Mouse (Mus musculus): ENCODE measurements around the gene Mier3. TPM values are rescaled to one million over a fixed set of nuclear protein-coding genes. Genes with fewer than 3 reads are reported as not detected.

The Mier3 gene
- total RNA-seq, 2 experiments from 2014 or later: 26.3 to 32.6 TPM

- intact Hi-C loops (cut with DNase I): no loop called here
- DNase-seq (ENCODE audit: low spot score in 2 of 2): no peak
Measured at GRCm38 (mm10) chr13:111755937-111756336, 75.2 kb downstream of the Mier3 start.

DNA sequence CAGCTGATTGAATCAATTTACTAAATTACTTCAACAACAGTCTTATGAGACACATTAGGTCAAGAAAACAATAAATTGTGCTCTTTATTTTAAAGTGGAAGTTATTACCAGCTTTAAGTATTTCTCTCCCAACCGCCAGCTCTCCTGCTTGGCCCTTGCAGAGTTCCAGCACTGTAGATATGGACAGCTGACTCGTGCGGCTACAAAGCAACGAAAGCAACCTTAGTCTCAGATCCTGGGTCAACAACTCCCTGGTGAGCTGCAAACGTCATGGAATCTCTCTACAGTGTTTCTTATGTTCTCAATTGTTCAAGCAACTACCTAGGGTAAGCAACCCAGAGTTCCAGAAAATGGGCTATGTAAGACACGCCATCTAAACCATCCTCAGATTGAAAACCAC lies 76.2 kb downstream of the Mier3 start:
- intact Hi-C loops (cut with DNase I): no loop called here
- DNase-seq (ENCODE audit: low spot score in 2 of 2): no peak

- no peak for DNase-seq (ENCODE audit: low spot score in 2 of 2)
- intact Hi-C loops (cut with DNase I): no loop called here
Measured at GRCm38 (mm10) chr13:111762526-111762925, 81.7 kb downstream of the Mier3 start.

Other genes with a start within 250 kb of the Mier3 start
- gene Gpbp1, start 190.9 kb upstream of the Mier3 start, total RNA-seq (2021): 10 to 100 TPM; 83.0 to 88.1 TPM
- not detected for gene Gm49496, start 131.0 kb upstream of the Mier3 start, total RNA-seq (2021)
- gene Gm10198, start 88.2 kb upstream of the Mier3 start, total RNA-seq (2021): not detected
- 10 to 100 TPM in 1 of 2 experiments, 1 to 10 TPM in 1; 8.8 to 10.3 TPM for gene Map3k1, start 128.0 kb downstream of the Mier3 start, total RNA-seq (2021)